Mouse (Mus musculus) retina, embryonic 14.5 days (tissue): Measurements from ENCODE around the gene Smurf2.
"Not testable (repeated sequence)": the region's sequence is repeated elsewhere in the genome, so short reads cannot be mapped to it uniquely, and the experiment has no call there.

Experiments
- DNase-seq: peaks from one replicate; pipeline ENCODE4 v3.0.0-alpha.2; 2015; ENCODE audit warnings: low spot score

Smurf2 gene

GRCm38 (mm10) chr11:106812410-106813136, 107.9 kb downstream of the Smurf2 start:
- DNase-seq = no peak

GRCm38 (mm10) chr11:106807442-106807841, 113.1 kb downstream of the Smurf2 start:
- DNase-seq = not testable (repeated sequence)

- DNase-seq = no peak
These were observed 118.4 kb downstream of the Smurf2 start for GRCm38 (mm10) chr11:106802069-106802627.

GRCm38 (mm10) chr11:106795679-106796078, 124.8 kb downstream of the Smurf2 start:
- DNase-seq = no peak

GRCm38 (mm10) chr11:106793846-106794245, 126.7 kb downstream of the Smurf2 start:
- DNase-seq = no peak

GRCm38 (mm10) chr11:106789649-106790048, 130.9 kb downstream of the Smurf2 start:
- DNase-seq = peak; percentile 55

GRCm38 (mm10) chr11:106788775-106789459, 131.6 kb downstream of the Smurf2 start, which contains the start of the genes Ddx5 and Cep95:
TSS of gene Ddx5 (minus strand) at chr11:106789185.
TSS of gene Cep95 (plus strand) at chr11:106789252.
- DNase-seq = peak; percentile 97

- DNase-seq = peak; percentile 99
These were observed 132.3 kb downstream of the Smurf2 start for GRCm38 (mm10) chr11:106788026-106788774.

- peak; percentile 84 for DNase-seq
These were observed 133.1 kb downstream of the Smurf2 start for GRCm38 (mm10) chr11:106787131-106788025.

- DNase-seq = no peak
These were observed 135.5 kb downstream of the Smurf2 start for GRCm38 (mm10) chr11:106785043-106785442.

- DNase-seq = no peak
These were observed 136.0 kb downstream of the Smurf2 start for GRCm38 (mm10) chr11:106784476-106784875.

- no peak for DNase-seq
These were observed 137.4 kb downstream of the Smurf2 start for GRCm38 (mm10) chr11:106782841-106783764.

- DNase-seq = not testable (repeated sequence)
These were observed 138.2 kb downstream of the Smurf2 start for GRCm38 (mm10) chr11:106782271-106782670.

- no peak for DNase-seq
These were observed 139.8 kb downstream of the Smurf2 start for GRCm38 (mm10) chr11:106780590-106781220.

- no peak for DNase-seq
These were observed 140.5 kb downstream of the Smurf2 start for GRCm38 (mm10) chr11:106780089-106780425.

- peak; percentile 92 for DNase-seq
These were observed 141.0 kb downstream of the Smurf2 start, which contains the start of gene Polg2 for GRCm38 (mm10) chr11:106779388-106780088. TSS of gene Polg2 (minus strand) at chr11:106779537.

GRCm38 (mm10) chr11:106778589-106779387, 141.7 kb downstream of the Smurf2 start:
- DNase-seq = no peak

- DNase-seq = no peak
These were observed 142.4 kb downstream of the Smurf2 start for GRCm38 (mm10) chr11:106778132-106778531.
